8 mouse cellular contexts compared by ENCODE assay signal in the genomic region with DNA sequence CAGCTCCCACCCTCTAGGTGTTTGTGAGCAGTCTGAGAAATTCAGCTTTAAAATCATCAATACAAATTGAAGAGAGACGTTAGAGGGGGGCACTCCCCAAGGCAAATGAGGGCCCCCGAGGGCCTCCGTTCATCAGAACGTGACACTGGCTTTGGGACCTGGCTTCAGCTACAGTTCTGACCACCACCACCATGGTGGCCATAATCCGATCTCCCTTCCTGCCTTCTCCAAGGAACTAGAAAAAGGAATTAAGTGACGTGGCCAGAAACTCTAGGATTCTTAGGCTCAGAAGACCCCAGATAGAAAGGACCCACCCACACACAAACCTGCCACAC. TPM values are rescaled to one million over a fixed set of nuclear protein-coding genes. Genes with fewer than 3 reads are reported as not detected.
DNase-seq lines count a peak whose midpoint lies in the region; ATAC-seq and TF ChIP-seq lines count a peak whose summit lies in the region.

No protein-coding gene starts in this region.

- no peaks in the 10 kb centered on the region for H3K36me3 ChIP-seq in heart, embryonic 14.5 days (ENCODE audit: control insufficient read depth, insufficient read depth, low read length)
- no peaks in the 10 kb centered on the region for H3K36me3 ChIP-seq in heart, postnatal 0 days (replicated peaks; ENCODE audit: control insufficient read depth, insufficient read depth, low read length)
- peaks cover 6% of the 10 kb centered on the region for H3K36me3 ChIP-seq in midbrain, embryonic 10.5 days

- TF ChIP-seq EP300 in heart, postnatal 0 days (IDR thresholded peaks at IDR 0.05; ENCODE audit: low read depth), result no peak

- H3K9ac ChIP-seq in heart, embryonic 14.5 days (ENCODE audit: low read length), result peak overlapping the region; percentile 82
- H3K9ac ChIP-seq in heart, postnatal 0 days (replicated peaks; ENCODE audit: low read depth, low read length), result peak overlapping the region; percentile 87

- peak overlapping the region; percentile 92 for H3K4me2 ChIP-seq in heart, embryonic 14.5 days (ENCODE audit: low read length)
- peak overlapping the region; percentile 92 for H3K4me2 ChIP-seq in heart, postnatal 0 days (ENCODE audit: low read depth, low read length)

- ATAC-seq in heart, embryonic 14.5 days (ENCODE audit: insufficient number of reproducible peaks, insufficient read depth, low FRiP score, low read depth), result no peak
- ATAC-seq in heart, postnatal 0 days (ENCODE audit: insufficient read depth, low read depth), result no peak
- no peak for ATAC-seq in activated CD4-positive, CD25-positive, alpha-beta regulatory T cell, adult 4 months
- ATAC-seq in granulocyte monocyte progenitor cell, adult 5-6 weeks (replicated peaks; ENCODE audit: poor library complexity, severe bottlenecking), result no peak

- H3K4me1 ChIP-seq in heart, embryonic 14.5 days (ENCODE audit: control insufficient read depth in 2 of 2, insufficient read depth in 2 of 2, low read length in 2 of 2), result peaks cover 57 to 69% of the 10 kb centered on the region in 2 experiments
- peaks cover 66% of the 10 kb centered on the region for H3K4me1 ChIP-seq in heart, postnatal 0 days (ENCODE audit: control insufficient read depth, insufficient read depth)
- H3K4me1 ChIP-seq in midbrain, embryonic 10.5 days, result peaks cover 99% of the 10 kb centered on the region

- H3K9me3 ChIP-seq in heart, embryonic 14.5 days (ENCODE audit: control insufficient read depth, low read length), result no peaks in the 10 kb centered on the region
- no peaks in the 10 kb centered on the region for H3K9me3 ChIP-seq in heart, postnatal 0 days (replicated peaks; ENCODE audit: control insufficient read depth, low read length)
- no peaks in the 10 kb centered on the region for H3K9me3 ChIP-seq in midbrain, embryonic 10.5 days (replicated peaks)

- WGBS in heart, embryonic 14.5 days, result 7% methylated on average over 6 of the region's 6 CpGs
- WGBS in heart, postnatal 0 days, result 5% methylated on average over 6 of the region's 6 CpGs
- 4% methylated on average over 6 of the region's 6 CpGs for WGBS in midbrain, embryonic 10.5 days

- H3K27me3 ChIP-seq in heart, embryonic 14.5 days (ENCODE audit: control insufficient read depth, insufficient read depth, low read length), result no peaks in the 10 kb centered on the region
- H3K27me3 ChIP-seq in heart, postnatal 0 days (ENCODE audit: control insufficient read depth, insufficient read depth, low read length), result no peaks in the 10 kb centered on the region
- peaks cover 5% of the 10 kb centered on the region; the same call in 1 of the 2 replicates for H3K27me3 ChIP-seq in midbrain, embryonic 10.5 days (ENCODE audit: low read depth, poor library complexity, severe bottlenecking)

- no peak for TF ChIP-seq CTCF in heart, postnatal 0 days (IDR thresholded peaks at IDR 0.05; ENCODE audit: low read depth)

- intact Hi-C loops in heart, postnatal 14 days (cut with DNase I), result no loop called here

- peak overlapping the region; percentile 80 to 81 for H3K4me3 ChIP-seq in heart, embryonic 14.5 days (ENCODE audit: control insufficient read depth in 1 of 2, insufficient read depth in 1 of 2, low read depth in 1 of 2, low read length in 2 of 2)
- peak overlapping the region; percentile 83 for H3K4me3 ChIP-seq in heart, postnatal 0 days (ENCODE audit: low read depth, low read length)
- peak overlapping the region; percentile 88 for H3K4me3 ChIP-seq in midbrain, embryonic 10.5 days

- no peak for DNase-seq in heart, postnatal 14 days
- peak; percentile 31 for DNase-seq in MN1 (ENCODE audit: low spot score)
- no peak for DNase-seq in heart, postnatal 0 days (ENCODE audit: low spot score)
- peak; percentile 28 for DNase-seq in midbrain, embryonic 10.5 days (ENCODE audit: low spot score)
- DNase-seq in adrenal gland, postnatal 10 days, result no peak

- peak overlapping the region; percentile 87 to 96 for H3K27ac ChIP-seq in heart, embryonic 14.5 days (replicated peaks in 1 of 2; ENCODE audit: control insufficient read depth in 1 of 2, insufficient read depth in 1 of 2, low read depth in 2 of 2, low read length in 2 of 2)
- peak overlapping the region; percentile 96 for H3K27ac ChIP-seq in heart, postnatal 0 days (ENCODE audit: low read depth)
- peak overlapping the region; percentile 98 for H3K27ac ChIP-seq in midbrain, embryonic 10.5 days (replicated peaks)

RNA-seq across cellular contexts. Expression of a gene that starts 1.0 kb away (rescaled TPM):
- polyA plus RNA-seq in heart, embryonic 14.5 days (2014; fragmentation: Nextera tagmentation; extraction: Ambion mirVana), result 87.4 and 99.3 TPM in 2 replicates
- 100 to 1,000 TPM in 1 of 2 experiments, 10 to 100 TPM in 1; 98.2 to 101 TPM for total RNA-seq in heart, postnatal 14 days (2021)
- 153 and 199 TPM in 2 replicates for total RNA-seq in heart, postnatal 0 days (2014; rRNA removed; ENCODE audit: low replicate concordance)
- polyA plus RNA-seq in heart, postnatal 0 days (2015; fragmentation: Nextera tagmentation; extraction: Ambion mirVana), result 51.6 and 54.5 TPM in 2 replicates
- polyA plus RNA-seq in midbrain, embryonic 10.5 days (2016; fragmentation: Nextera tagmentation; extraction: Ambion mirVana), result 130 and 144 TPM in 2 replicates
- polyA plus RNA-seq in activated CD4-positive, CD25-positive, alpha-beta regulatory T cell, adult 4 months (2017; shearing (Covaris generic)), result 1 to 10 TPM; 1.0 to 2.1 TPM
- 19.1 and 23.4 TPM in 2 replicates for total RNA-seq in granulocyte monocyte progenitor cell, adult 5-6 weeks (2014; fragmentation: Nextera tagmentation)
- total RNA-seq in granulocyte monocyte progenitor cell, adult 5-6 weeks (2017), result 11.0 and 14.7 TPM in 2 replicates
- total RNA-seq in adrenal gland, postnatal 10 days (2021), result 100 to 1,000 TPM in 1 of 2 experiments, 10 to 100 TPM in 1; 96.8 to 105 TPM

RNA-seq across cellular contexts. Expression of a gene that starts 16.7 kb away (rescaled TPM):
- 14.8 and 16.6 TPM in 2 replicates for polyA plus RNA-seq in heart, embryonic 14.5 days (2014; fragmentation: Nextera tagmentation; extraction: Ambion mirVana)
- 10 to 100 TPM in 1 of 2 experiments, 1 to 10 TPM in 1; 9.7 to 10.1 TPM for total RNA-seq in heart, postnatal 14 days (2021)
- total RNA-seq in heart, postnatal 0 days (2014; rRNA removed; ENCODE audit: low replicate concordance), result 15.2 and 19.2 TPM in 2 replicates
- polyA plus RNA-seq in heart, postnatal 0 days (2015; fragmentation: Nextera tagmentation; extraction: Ambion mirVana), result 14.5 and 14.8 TPM in 2 replicates
- polyA plus RNA-seq in midbrain, embryonic 10.5 days (2016; fragmentation: Nextera tagmentation; extraction: Ambion mirVana), result 27.7 and 37.3 TPM in 2 replicates
- 1 to 10 TPM; 7.7 to 8.4 TPM for polyA plus RNA-seq in activated CD4-positive, CD25-positive, alpha-beta regulatory T cell, adult 4 months (2017; shearing (Covaris generic))
- 4.3 and 6.1 TPM in 2 replicates for total RNA-seq in granulocyte monocyte progenitor cell, adult 5-6 weeks (2014; fragmentation: Nextera tagmentation)
- total RNA-seq in granulocyte monocyte progenitor cell, adult 5-6 weeks (2017), result 2.5 and 4.7 TPM in 2 replicates
- 1 to 10 TPM; 4.7 to 7.4 TPM for total RNA-seq in adrenal gland, postnatal 10 days (2021)

RNA-seq across cellular contexts. Expression of a gene that starts 30.2 kb away (rescaled TPM):
- polyA plus RNA-seq in heart, embryonic 14.5 days (2014; fragmentation: Nextera tagmentation; extraction: Ambion mirVana), result 2.5 and 3.2 TPM in 2 replicates
- 1 to 10 TPM; 2.3 to 3.7 TPM for total RNA-seq in heart, postnatal 14 days (2021)
- total RNA-seq in heart, postnatal 0 days (2014; rRNA removed; ENCODE audit: low replicate concordance), result 1.0 and 4.9 TPM in 2 replicates
- 2.5 and 2.6 TPM in 2 replicates for polyA plus RNA-seq in heart, postnatal 0 days (2015; fragmentation: Nextera tagmentation; extraction: Ambion mirVana)
- polyA plus RNA-seq in midbrain, embryonic 10.5 days (2016; fragmentation: Nextera tagmentation; extraction: Ambion mirVana), result 38.8 and 47.4 TPM in 2 replicates
- polyA plus RNA-seq in activated CD4-positive, CD25-positive, alpha-beta regulatory T cell, adult 4 months (2017; shearing (Covaris generic)), result 10 to 100 TPM; 21.2 to 22.5 TPM
- total RNA-seq in granulocyte monocyte progenitor cell, adult 5-6 weeks (2014; fragmentation: Nextera tagmentation), result not detected in 2 replicates
- total RNA-seq in granulocyte monocyte progenitor cell, adult 5-6 weeks (2017), result not detected in 2 replicates
- 1 to 10 TPM; 5.1 to 7.3 TPM for total RNA-seq in adrenal gland, postnatal 10 days (2021)

RNA-seq across cellular contexts. Expression of a gene that starts 31.8 kb away (rescaled TPM):
- polyA plus RNA-seq in heart, embryonic 14.5 days (2014; fragmentation: Nextera tagmentation; extraction: Ambion mirVana), result 21.9 and 22.9 TPM in 2 replicates
- 10 to 100 TPM; 57.8 to 61.2 TPM for total RNA-seq in heart, postnatal 14 days (2021)
- total RNA-seq in heart, postnatal 0 days (2014; rRNA removed; ENCODE audit: low replicate concordance), result 65.1 and 98.4 TPM in 2 replicates
- polyA plus RNA-seq in heart, postnatal 0 days (2015; fragmentation: Nextera tagmentation; extraction: Ambion mirVana), result 27.4 and 27.7 TPM in 2 replicates
- polyA plus RNA-seq in midbrain, embryonic 10.5 days (2016; fragmentation: Nextera tagmentation; extraction: Ambion mirVana), result 25.4 and 41.8 TPM in 2 replicates
- polyA plus RNA-seq in activated CD4-positive, CD25-positive, alpha-beta regulatory T cell, adult 4 months (2017; shearing (Covaris generic)), result 10 to 100 TPM; 20.8 to 25.1 TPM
- 9.2 and 10.5 TPM in 2 replicates for total RNA-seq in granulocyte monocyte progenitor cell, adult 5-6 weeks (2014; fragmentation: Nextera tagmentation)
- 5.8 and 6.4 TPM in 2 replicates for total RNA-seq in granulocyte monocyte progenitor cell, adult 5-6 weeks (2017)
- 10 to 100 TPM; 41.8 to 52.0 TPM for total RNA-seq in adrenal gland, postnatal 10 days (2021)

RNA-seq across cellular contexts. Expression of a gene that starts 39.1 kb away (rescaled TPM):
- polyA plus RNA-seq in heart, embryonic 14.5 days (2014; fragmentation: Nextera tagmentation; extraction: Ambion mirVana), result 21.0 and 23.0 TPM in 2 replicates
- total RNA-seq in heart, postnatal 14 days (2021), result 10 to 100 TPM; 16.8 to 18.7 TPM
- 7.1 and 55.2 TPM in 2 replicates for total RNA-seq in heart, postnatal 0 days (2014; rRNA removed; ENCODE audit: low replicate concordance)
- polyA plus RNA-seq in heart, postnatal 0 days (2015; fragmentation: Nextera tagmentation; extraction: Ambion mirVana), result 18.6 and 18.9 TPM in 2 replicates
- 31.8 and 36.7 TPM in 2 replicates for polyA plus RNA-seq in midbrain, embryonic 10.5 days (2016; fragmentation: Nextera tagmentation; extraction: Ambion mirVana)
- 1 to 10 TPM; 1.1 to 2.1 TPM for polyA plus RNA-seq in activated CD4-positive, CD25-positive, alpha-beta regulatory T cell, adult 4 months (2017; shearing (Covaris generic))
- not detected in 2 replicates for total RNA-seq in granulocyte monocyte progenitor cell, adult 5-6 weeks (2014; fragmentation: Nextera tagmentation)
- total RNA-seq in granulocyte monocyte progenitor cell, adult 5-6 weeks (2017), result 0.93 TPM in 1 of 2 replicates, not detected in the other
- 10 to 100 TPM; 10.1 to 19.3 TPM for total RNA-seq in adrenal gland, postnatal 10 days (2021)

Comparison
In these comparisons a context has a peak if more than half of its experiments do, and no peak if none do; other contexts are left out.
1. DNase-seq: peak in MN1 (single experiment) and midbrain, embryonic 10.5 days (single experiment); none in heart, postnatal 14 days (0 of 2), heart, postnatal 0 days (single experiment) and adrenal gland, postnatal 10 days (single experiment).
2. Peak in every context shown above with its lines, with median percentiles within 50 percentile points of each other: H3K27ac ChIP-seq and H3K4me3 ChIP-seq.